Mouse (Mus musculus) layer of hippocampus, postnatal 10 days (tissue): ENCODE results near the gene Tspan2. TPM values are rescaled to one million over a fixed set of nuclear protein-coding genes. Genes with fewer than 3 reads are reported as not detected.
A peak's percentile ranks its signal among the peaks of the same experiment; 100 is the strongest.

ENCODE experiments used
- DNase-seq, 2 experiments: peaks; one replicate each; pipeline ENCODE4 v3.0.0; 2021; ENCODE audit warnings: low spot score in 2 of 2
- long read RNA-seq: library from polyadenylated mRNA; stranded (forward); transcript quantifications from one replicate; pipeline ENCODE4 v2.0.0, GENCODE M21; 2023
- total RNA-seq, 2 experiments: library from RNA; stranded (reverse); gene quantifications; 2 replicates each; pipeline ENCODE4 v1.2.3; 2021

The Tspan2 gene
- 10 to 100 TPM; 44.7 to 50.1 TPM for total RNA-seq
- long read RNA-seq, full-length matches to known transcripts, result 7 of 20 reads
- long read RNA-seq, partial matches to known transcripts, result 2 of 20 reads
- long read RNA-seq, other reads (novel, unspliced or antisense), result 11 of 20 reads

GRCm38 (mm10) chr3:102734313-102735030 lies at the start of gene Tspan2:
Gene Tspan2 (plus strand): TSS chr3:102734529.
- peak; percentile 42 to 63 for DNase-seq

- no peak for DNase-seq
Observed at GRCm38 (mm10) chr3:102686861-102687260, 47.5 kb upstream of the Tspan2 start.

GRCm38 (mm10) chr3:102687852-102688251 lies 46.5 kb upstream of the Tspan2 start:
- DNase-seq, result no peak

GRCm38 (mm10) chr3:102691802-102692484 lies 42.4 kb upstream of the Tspan2 start:
- peak; percentile 77 to 79 for DNase-seq

GRCm38 (mm10) chr3:102692758-102693325 lies 41.5 kb upstream of the Tspan2 start:
- DNase-seq, result no peak

- no peak for DNase-seq
Observed at GRCm38 (mm10) chr3:102698127-102698526, 36.2 kb upstream of the Tspan2 start.

GRCm38 (mm10) chr3:102701303-102701702 lies 33.0 kb upstream of the Tspan2 start:
- no peak for DNase-seq

GRCm38 (mm10) chr3:102701902-102702544 lies 32.3 kb upstream of the Tspan2 start:
- peak in 1 of 2 experiments; percentile 39 for DNase-seq

- no peak for DNase-seq
Observed at GRCm38 (mm10) chr3:102704001-102704401, 30.3 kb upstream of the Tspan2 start.

- DNase-seq, result no peak
Observed at GRCm38 (mm10) chr3:102708599-102708998, 25.7 kb upstream of the Tspan2 start.

- peak; percentile 77 to 79 for DNase-seq
Observed at GRCm38 (mm10) chr3:102715066-102715584, 19.2 kb upstream of the Tspan2 start.

- DNase-seq, result no peak
Observed at GRCm38 (mm10) chr3:102715839-102716238, 18.5 kb upstream of the Tspan2 start.

- no peak for DNase-seq
Observed at GRCm38 (mm10) chr3:102717586-102718285, 16.6 kb upstream of the Tspan2 start.

GRCm38 (mm10) chr3:102723154-102723553 lies 11.2 kb upstream of the Tspan2 start:
- no peak for DNase-seq

- DNase-seq, result no peak
Observed at GRCm38 (mm10) chr3:102723841-102724570, 10.3 kb upstream of the Tspan2 start.

GRCm38 (mm10) chr3:102724798-102725459 lies 9.4 kb upstream of the Tspan2 start:
- no peak for DNase-seq

- no peak for DNase-seq
Observed at GRCm38 (mm10) chr3:102729416-102729815, 4.9 kb upstream of the Tspan2 start.

- no peak for DNase-seq
Observed at GRCm38 (mm10) chr3:102731112-102731511, 3.2 kb upstream of the Tspan2 start.

- DNase-seq, result no peak
Observed at GRCm38 (mm10) chr3:102732619-102733018, 1.7 kb upstream of the Tspan2 start.
